Mouse (Mus musculus): ENCODE results near the gene Krtap5-5.
A peak's percentile ranks its signal among the peaks of the same experiment; 100 is the strongest.
"Not testable (repeated sequence)": the region's sequence is repeated elsewhere in the genome, so short reads cannot be mapped to it uniquely, and the experiment has no call there.

Gene Krtap5-5

DNA sequence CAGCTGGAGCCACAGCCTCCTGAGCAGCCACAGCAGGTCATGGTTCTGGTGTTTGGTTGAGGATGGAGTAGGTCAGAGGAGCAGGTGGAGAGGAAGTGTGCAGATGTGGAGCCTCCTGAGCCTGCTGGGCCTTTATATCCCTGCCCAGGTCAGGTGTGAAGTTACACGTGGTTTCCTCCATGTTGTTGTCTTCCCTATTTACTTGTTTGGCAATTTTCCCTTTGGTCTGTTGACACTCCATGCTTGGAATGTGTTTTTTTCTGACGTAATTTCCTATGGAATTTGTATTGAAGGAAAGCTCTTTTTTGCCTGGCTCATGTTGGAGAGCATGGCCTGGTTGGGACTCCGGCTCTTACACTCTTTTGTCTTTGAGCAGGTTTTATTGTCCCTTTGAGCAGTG lies at the start of gene Krtap5-5:
Gene Krtap5-5 (minus strand): TSS at position 101 of the 400 bp plus-strand sequence.
- DNase-seq (ENCODE audit: low read depth, low spot score) = not testable (repeated sequence)

DNA sequence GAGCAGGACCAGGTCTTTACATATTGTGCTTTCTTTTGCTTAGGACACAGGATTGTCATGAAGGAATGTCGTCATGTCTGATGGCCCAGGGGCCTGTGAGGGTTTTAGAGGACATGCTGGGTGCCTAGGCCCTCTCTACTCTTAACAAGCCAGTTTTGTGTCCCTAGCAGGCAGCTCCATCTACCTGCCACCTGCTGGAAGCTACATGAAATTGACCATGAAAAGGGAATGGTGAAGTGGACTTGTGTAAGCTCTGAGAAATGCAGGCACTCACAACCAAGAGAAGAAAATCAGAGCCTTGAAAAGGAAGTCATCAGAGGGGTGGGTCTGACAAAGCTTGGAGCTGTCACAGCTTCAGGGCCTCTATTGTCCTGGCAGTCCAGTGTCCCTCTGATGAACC lies 49.5 kb upstream of the Krtap5-5 start:
- not testable (repeated sequence) for DNase-seq (ENCODE audit: low read depth, low spot score)

DNA sequence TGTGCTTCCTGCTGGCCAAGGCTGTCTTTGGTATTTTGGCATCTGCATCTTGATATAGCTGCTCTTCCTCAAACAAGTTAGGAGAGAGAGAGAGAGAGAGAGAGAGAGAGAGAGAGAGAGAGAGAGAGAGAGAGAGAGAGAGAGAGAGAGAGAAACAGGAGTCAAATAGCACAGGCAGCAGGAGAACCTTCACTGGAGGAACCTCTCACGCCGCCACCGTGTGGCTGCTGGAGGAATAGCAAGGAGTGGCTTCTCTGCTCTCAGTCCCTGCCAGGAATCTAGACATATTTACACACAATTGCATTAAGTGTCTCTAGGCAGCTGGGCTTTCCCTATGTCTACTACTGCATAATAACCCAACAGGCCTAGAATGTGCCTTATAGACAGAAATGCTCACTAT lies 48.4 kb upstream of the Krtap5-5 start:
- peak; percentile 72 for DNase-seq (ENCODE audit: low read depth, low spot score)

DNA sequence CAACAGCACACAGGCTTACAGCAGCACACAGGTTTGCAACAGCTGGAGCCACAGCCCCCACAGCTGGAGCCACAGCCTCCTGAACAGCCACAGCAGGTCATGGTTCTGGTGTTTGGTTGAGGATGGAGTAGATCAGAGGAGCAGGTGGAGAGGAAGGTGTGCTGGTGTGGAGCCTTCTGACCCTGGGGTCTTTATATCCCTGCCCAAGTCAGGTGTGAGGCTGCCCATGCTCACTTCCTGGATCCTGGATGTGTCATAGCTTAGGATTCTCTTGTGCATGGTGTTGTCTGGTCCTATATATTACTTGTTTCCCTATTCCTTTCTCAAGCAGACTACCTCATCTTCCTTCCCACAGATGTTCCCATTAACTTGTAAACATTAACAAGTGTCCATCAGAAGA lies 44.5 kb upstream of the Krtap5-5 start, which contains the start of gene Gm4559:
Gene Gm4559 (minus strand): TSS at position 101 of the 400 bp plus-strand sequence.
- not testable (repeated sequence) for DNase-seq (ENCODE audit: low read depth, low spot score)

DNA sequence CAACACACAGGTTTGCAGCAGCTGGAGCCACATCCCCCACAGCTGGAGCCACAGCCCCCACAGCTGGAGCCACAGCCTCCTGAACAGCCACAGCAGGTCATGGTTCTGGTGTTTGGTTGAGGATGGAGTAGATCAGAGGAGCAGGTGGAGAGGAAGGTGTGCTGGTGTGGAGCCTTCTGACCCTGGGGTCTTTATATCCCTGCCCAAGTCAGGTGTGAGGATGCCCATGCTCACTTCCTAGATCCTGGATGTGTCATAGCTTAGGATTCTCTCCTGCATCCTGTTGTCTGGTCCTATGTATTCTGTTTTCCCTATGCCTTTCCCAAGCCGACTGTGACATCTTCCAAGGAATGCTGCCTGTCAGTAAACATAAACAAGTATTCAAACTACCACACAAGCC lies 28.5 kb upstream of the Krtap5-5 start, which contains the start of gene Gm2431:
Gene Gm2431 (minus strand): TSS at position 101 of the 400 bp plus-strand sequence.
- DNase-seq (ENCODE audit: low read depth, low spot score) = not testable (repeated sequence)

DNA sequence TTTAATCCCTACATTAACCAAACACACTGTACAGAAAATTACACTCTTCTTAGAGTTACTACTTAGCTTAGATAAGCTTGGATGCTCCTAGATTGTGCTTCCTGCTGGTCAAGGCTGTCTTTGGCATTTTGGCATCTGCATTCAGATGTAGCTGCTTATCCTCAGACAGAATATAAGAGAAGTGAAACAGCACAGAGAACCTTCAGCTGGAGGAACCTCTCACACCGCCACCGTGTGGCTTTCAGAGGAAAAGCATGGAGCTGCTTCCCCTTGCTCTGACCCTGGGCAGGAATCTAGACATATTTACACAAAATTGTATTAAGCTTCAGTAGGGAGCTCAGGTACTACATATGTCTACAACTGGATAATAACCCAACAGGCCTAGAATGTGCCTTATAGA lies 25.7 kb upstream of the Krtap5-5 start:
- DNase-seq (ENCODE audit: low read depth, low spot score) = peak; percentile 27

DNA sequence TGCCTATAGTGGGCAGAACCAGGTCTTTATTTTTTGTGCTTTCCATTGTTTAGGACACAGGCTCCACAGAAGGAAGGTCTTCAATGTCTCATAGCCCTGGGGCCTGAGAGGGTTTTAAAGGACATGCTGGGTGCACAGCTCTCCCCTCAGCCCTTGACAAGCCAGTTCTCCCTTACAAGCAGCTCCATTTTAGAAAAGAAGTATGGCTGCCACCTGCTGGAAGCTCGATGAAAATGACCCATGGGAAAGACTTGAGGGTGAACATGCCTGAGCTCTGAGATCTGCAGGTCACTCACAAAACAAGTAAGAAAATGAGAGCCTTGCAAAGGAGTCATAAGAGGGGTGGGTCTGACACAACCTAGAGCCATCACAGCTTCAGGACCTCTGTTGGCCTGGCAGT lies 20.1 kb upstream of the Krtap5-5 start:
- DNase-seq (ENCODE audit: low read depth, low spot score) = peak; percentile 16

DNA sequence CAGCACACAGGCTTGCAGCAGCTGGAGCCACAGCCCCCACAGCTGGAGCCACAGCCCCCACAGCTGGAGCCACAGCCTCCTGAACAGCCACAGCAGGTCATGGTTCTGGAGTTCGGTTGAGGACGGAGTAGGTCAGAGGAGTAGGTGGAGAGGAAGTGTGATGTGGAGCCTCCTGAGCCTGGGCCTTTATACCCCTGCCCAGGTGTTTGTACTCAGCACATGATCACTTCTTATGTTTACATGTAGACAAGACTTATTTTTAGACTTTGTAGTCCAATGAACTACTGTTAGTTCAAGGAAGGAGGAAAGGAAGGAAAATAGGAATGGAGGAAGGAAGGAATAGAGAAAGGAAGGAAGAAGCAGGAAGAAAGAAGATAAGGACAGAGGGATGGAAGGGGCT lies 11.2 kb upstream of the Krtap5-5 start, which contains the start of gene Gm40460:
Gene Gm40460 (minus strand): TSS at position 101 of the 400 bp plus-strand sequence.
- DNase-seq (ENCODE audit: low read depth, low spot score) = no peak

DNA sequence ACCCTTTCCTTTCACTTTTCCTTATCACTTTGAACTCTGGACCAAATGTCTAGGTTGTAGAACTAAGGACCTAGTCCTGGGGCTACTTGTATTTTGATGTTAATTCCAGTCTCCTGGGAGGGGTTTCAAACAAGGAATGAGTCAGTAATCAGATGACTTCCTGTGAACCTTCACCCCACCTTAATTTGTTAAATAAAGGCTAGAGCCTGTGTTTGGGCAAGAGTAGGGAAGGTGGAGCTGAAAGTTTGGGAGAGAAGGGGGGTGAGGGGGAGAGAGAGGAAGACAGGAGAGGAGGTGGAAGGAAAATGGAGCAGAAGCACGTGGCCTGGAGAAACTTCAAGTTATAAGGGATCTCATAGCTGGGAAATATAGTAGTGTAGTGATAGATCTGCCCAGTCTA lies 1.8 kb upstream of the Krtap5-5 start:
- no peak for DNase-seq (ENCODE audit: low read depth, low spot score)

DNA sequence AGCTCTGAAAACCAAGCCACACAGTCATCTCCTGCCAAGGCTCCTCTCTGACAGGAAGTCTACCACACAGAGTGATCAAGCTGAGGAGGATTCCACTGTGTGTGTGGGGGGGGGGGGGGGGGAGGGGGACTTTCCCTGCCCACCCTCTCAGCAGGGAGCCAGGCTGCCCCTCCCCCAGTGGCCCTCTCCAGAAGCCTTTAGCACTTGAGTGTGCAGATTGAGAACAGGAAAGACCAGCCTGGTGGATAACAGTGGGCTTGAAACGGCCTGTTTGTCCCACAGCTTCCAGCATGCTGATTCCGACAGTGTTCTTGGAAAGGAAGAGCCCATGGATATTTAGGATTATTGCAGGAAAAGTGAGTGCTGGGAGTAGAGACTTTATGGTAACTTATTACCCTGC lies 5.3 kb downstream of the Krtap5-5 start:
- DNase-seq (ENCODE audit: low read depth, low spot score) = no peak

DNA sequence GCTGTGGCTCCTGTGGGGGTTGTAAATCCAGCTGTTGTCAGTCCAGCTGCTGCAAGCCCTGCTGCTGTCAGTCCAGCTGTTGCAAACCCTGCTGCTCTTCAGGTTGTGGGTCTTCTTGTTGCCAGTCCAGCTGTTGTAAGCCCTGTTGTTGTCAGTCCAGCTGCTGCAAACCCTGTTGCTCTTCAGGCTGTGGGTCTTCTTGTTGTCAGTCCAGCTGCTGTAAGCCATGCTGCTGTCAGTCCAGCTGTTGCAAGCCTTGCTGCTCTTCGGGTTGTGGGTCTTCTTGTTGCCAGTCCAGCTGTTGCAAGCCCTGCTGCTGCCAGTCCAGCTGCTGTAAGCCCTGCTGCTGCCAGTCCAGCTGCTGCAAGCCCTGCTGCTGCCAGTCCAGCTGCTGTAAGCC lies 17.6 kb downstream of the Krtap5-5 start:
- not testable (repeated sequence) for DNase-seq (ENCODE audit: low read depth, low spot score)

DNA sequence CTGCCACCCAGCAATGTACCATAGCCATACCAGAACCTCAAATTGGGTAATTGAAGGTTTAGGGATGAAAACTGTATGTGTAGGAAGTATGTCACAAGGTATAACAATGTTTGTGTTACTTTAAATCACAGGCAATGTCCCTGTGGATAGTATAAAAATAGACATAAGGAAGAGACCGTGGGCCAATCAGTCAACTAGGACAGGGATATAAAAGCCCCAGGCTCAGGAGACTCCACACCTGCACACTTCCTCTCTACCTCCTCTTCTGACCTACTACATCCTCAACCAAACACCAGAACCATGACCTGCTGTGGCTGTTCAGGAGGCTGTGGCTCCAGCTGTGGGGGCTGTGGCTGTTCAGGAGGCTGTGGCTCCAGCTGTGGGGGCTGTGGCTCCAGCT lies 18.2 kb downstream of the Krtap5-5 start, which contains the start of gene Gm7579:
Gene Gm7579 (plus strand): TSS at position 301 of the 400 bp plus-strand sequence.
- DNase-seq (ENCODE audit: low read depth, low spot score) = no peak

DNA sequence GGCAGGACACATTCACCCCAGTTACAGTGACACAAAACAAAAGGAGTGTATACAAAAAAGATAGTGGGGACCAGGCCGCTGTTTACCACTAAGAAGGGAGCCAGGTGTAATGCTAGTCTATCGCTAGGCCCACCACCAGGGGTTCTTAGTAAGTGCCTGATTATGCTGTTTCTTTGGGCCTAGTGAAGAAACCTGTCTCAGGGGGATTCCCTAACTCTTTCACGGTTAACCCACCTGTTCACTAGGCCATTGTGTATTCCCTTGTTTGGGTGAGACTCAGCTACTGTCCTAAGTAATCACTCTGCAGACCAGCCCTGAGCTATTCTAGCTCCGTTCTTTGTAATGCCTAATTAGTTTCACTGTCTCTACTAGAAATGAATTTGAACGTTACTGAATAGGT lies 22.9 kb downstream of the Krtap5-5 start:
- not testable (repeated sequence) for DNase-seq (ENCODE audit: low read depth, low spot score)

DNA sequence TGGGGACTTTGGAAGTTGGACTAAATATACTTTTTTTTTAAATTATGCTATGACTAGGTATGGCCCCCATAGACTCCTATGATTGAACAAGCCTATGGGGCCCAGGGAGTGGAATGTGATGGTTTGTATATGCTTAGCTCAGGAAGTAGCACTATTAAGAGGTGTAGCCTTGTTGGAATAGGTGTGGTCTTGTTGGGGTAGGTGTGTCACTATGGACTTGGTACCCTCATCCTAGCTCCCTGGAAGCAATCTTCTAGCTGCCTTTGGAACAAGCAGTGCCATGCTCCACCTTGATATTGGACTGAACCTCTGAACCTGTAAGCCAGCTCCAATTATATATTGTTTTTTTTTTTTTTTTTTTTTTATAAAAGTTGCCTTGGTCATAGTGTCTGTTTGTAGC lies 24.3 kb downstream of the Krtap5-5 start:
- no peak for DNase-seq (ENCODE audit: low read depth, low spot score)

DNA sequence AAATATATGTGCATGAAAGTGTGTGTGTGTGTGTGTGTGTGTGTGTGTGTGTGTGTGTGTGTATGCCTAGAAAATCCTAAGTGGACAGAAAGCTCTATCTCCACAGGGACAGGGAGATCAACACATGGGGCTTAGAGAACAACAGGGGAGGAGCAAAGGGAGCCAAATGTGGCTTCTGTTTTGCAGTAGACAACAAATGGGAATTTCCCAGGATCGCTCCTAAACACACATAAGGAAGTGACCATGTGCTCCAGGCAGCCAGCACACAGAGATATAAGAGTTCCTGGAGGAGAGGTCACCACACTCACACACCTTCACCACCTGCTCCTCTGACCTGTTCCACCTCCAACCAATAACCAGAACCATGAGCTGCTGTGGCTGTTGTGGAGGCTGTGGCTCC lies 28.7 kb downstream of the Krtap5-5 start, which contains the start of gene Krtap5-3:
Gene Krtap5-3 (plus strand): TSS at position 301 of the 400 bp plus-strand sequence.
- DNase-seq (ENCODE audit: low read depth, low spot score) = no peak

DNA sequence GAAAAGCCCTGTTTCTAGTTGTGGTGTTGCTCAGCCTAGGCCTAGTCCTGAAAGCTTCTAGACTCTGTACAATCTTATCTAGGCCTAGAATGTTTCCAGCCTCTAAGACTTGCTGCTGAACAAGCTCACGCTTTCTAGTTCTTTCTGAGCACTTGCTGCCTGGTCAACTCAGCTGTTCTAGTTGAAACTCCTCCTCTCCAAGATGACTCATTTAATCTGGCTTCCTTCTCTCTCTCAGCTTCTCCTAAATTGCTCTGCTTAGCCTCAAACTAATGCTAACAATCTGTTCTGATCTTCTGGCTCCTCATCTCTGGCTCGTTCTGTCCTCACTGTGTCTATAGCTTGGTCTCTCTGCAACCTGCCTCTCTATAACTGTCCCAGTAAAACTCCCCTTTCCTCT lies 31.0 kb downstream of the Krtap5-5 start:
- no peak for DNase-seq (ENCODE audit: low read depth, low spot score)

DNA sequence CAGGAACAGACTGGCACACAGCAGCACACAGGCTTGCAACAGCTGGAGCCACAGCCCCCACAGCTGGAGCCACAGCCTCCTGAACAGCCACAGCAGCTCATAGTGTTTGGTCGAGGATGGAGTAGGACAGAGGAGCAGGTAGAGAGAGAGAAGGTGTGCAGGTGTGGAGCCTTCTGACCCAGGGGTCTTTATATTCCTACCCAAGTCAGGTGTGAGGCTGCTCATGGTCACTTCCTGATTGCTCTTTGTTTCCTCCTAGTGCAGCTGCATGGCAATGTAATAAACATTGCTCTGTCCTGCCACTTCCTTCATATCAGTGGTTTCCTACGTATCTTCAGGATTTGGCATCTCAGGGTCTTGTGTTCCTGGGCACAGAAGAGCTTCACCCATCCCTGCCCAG lies 39.5 kb downstream of the Krtap5-5 start, which contains the start of gene Gm10153:
Gene Gm10153 (minus strand): TSS at position 101 of the 400 bp plus-strand sequence.
- DNase-seq (ENCODE audit: low read depth, low spot score) = no peak

DNA sequence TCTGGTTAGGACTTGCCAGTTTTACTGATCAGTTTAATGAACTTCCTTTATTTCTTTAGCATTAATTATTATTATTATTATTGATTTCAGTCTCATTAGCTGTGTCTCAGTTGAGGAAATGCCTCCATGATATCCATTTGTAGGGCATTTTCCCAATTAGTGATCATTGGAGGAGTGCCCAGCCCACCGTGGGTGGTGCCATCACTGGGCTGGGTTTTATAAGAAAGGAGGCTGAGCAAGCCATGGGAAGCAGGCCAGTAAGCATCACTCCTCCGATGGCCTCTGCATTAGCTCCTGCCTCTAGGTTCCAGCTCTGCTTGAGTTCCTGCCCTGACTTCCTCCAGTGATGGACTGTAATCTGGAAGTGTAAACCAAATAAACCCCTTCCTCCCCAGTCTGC lies 41.6 kb downstream of the Krtap5-5 start:
- no peak for DNase-seq (ENCODE audit: low read depth, low spot score)

DNA sequence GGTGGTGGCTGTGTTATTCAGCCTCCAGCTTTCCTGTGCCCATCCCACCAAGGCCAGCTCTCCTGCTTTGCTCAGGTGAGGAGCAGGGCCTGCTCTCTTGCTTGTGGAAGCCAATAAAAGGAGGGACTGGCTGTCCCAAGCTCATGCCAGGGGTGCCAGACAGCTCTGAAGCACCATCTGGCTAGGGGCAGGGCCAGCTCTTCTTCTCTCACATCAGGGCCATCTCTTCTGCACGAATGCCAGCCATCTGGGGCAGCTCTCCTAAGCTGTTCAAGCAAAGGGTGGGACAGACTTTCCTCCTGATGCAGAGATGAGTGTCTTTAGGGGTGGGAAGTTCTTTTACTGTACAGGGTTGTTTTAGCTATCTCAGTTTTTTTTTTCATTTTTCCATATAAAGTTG lies 48.8 kb downstream of the Krtap5-5 start:
- DNase-seq (ENCODE audit: low read depth, low spot score) = no peak
